Mouse (Mus musculus): ENCODE data around the gene Fut8. TPM values are rescaled to one million over a fixed set of nuclear protein-coding genes. Genes with fewer than 3 reads are reported as not detected.

The Fut8 gene
- total RNA-seq (2021): 10 to 100 TPM; 79.3 to 83.6 TPM

GRCm38 (mm10) chr12:77237950-77238530 lies at the start of gene Fut8:
Gene Fut8, plus strand, starts transcription at chr12:77238125.
- DNase-seq (ENCODE audit: extremely low spot score in 1 of 2, low spot score in 1 of 2): peak; percentile 68 to 76

- DNase-seq (ENCODE audit: extremely low spot score in 1 of 2, low spot score in 1 of 2): no peak
Observed at GRCm38 (mm10) chr12:77189161-77189560, 48.8 kb upstream of the Fut8 start.

GRCm38 (mm10) chr12:77189933-77190446 lies 47.9 kb upstream of the Fut8 start:
- no peak for DNase-seq (ENCODE audit: extremely low spot score in 1 of 2, low spot score in 1 of 2)

- no peak for DNase-seq (ENCODE audit: extremely low spot score in 1 of 2, low spot score in 1 of 2)
Observed at GRCm38 (mm10) chr12:77191478-77192271, 46.2 kb upstream of the Fut8 start.

- DNase-seq (ENCODE audit: extremely low spot score in 1 of 2, low spot score in 1 of 2): no peak
Observed at GRCm38 (mm10) chr12:77192714-77193113, 45.2 kb upstream of the Fut8 start.

GRCm38 (mm10) chr12:77193225-77193716 lies 44.7 kb upstream of the Fut8 start:
- DNase-seq (ENCODE audit: extremely low spot score in 1 of 2, low spot score in 1 of 2): no peak

- no peak for DNase-seq (ENCODE audit: extremely low spot score in 1 of 2, low spot score in 1 of 2)
Observed at GRCm38 (mm10) chr12:77195044-77195443, 42.9 kb upstream of the Fut8 start.

- DNase-seq (ENCODE audit: extremely low spot score in 1 of 2, low spot score in 1 of 2): no peak
Observed at GRCm38 (mm10) chr12:77196529-77197095, 41.3 kb upstream of the Fut8 start.

- no peak for DNase-seq (ENCODE audit: extremely low spot score in 1 of 2, low spot score in 1 of 2)
Observed at GRCm38 (mm10) chr12:77197121-77197599, 40.8 kb upstream of the Fut8 start.

GRCm38 (mm10) chr12:77198253-77198652 lies 39.7 kb upstream of the Fut8 start:
- DNase-seq (ENCODE audit: extremely low spot score in 1 of 2, low spot score in 1 of 2): no peak

- DNase-seq (ENCODE audit: extremely low spot score in 1 of 2, low spot score in 1 of 2): no peak
Observed at GRCm38 (mm10) chr12:77201461-77202143, 36.3 kb upstream of the Fut8 start.

GRCm38 (mm10) chr12:77203136-77203535 lies 34.8 kb upstream of the Fut8 start:
- no peak for DNase-seq (ENCODE audit: extremely low spot score in 1 of 2, low spot score in 1 of 2)

GRCm38 (mm10) chr12:77206852-77207251 lies 31.1 kb upstream of the Fut8 start:
- DNase-seq (ENCODE audit: extremely low spot score in 1 of 2, low spot score in 1 of 2): no peak

GRCm38 (mm10) chr12:77208056-77208455 lies 29.9 kb upstream of the Fut8 start:
- no peak for DNase-seq (ENCODE audit: extremely low spot score in 1 of 2, low spot score in 1 of 2)

GRCm38 (mm10) chr12:77208576-77209180 lies 29.2 kb upstream of the Fut8 start:
- no peak for DNase-seq (ENCODE audit: extremely low spot score in 1 of 2, low spot score in 1 of 2)

- DNase-seq (ENCODE audit: extremely low spot score in 1 of 2, low spot score in 1 of 2): no peak
Observed at GRCm38 (mm10) chr12:77211695-77212208, 26.2 kb upstream of the Fut8 start.

- DNase-seq (ENCODE audit: extremely low spot score in 1 of 2, low spot score in 1 of 2): no peak
Observed at GRCm38 (mm10) chr12:77213896-77214564, 23.9 kb upstream of the Fut8 start.

GRCm38 (mm10) chr12:77214565-77214909 lies 23.4 kb upstream of the Fut8 start:
- no peak for DNase-seq (ENCODE audit: extremely low spot score in 1 of 2, low spot score in 1 of 2)

- no peak for DNase-seq (ENCODE audit: extremely low spot score in 1 of 2, low spot score in 1 of 2)
Observed at GRCm38 (mm10) chr12:77216511-77217192, 21.3 kb upstream of the Fut8 start.

Measured in layer of hippocampus, postnatal 25 days (tissue).